Mouse (Mus musculus): ENCODE data around the gene Ppp2r5c. TPM values are rescaled to one million over a fixed set of nuclear protein-coding genes. Genes with fewer than 3 reads are reported as not detected.
A peak's percentile ranks its signal among the peaks of the same experiment; 100 is the strongest.

The Ppp2r5c gene
- total and polyA plus RNA-seq, 3 experiments = 72.0 to 100.0 (median 93.9) TPM

GRCm38 (mm10) chr12:110483761-110484160 is 36.8 kb downstream of the Ppp2r5c start:
- H3K9ac ChIP-seq (ENCODE audit: control insufficient read depth, low read depth, low read length, poor library complexity, severe bottlenecking) = no peak overlapping the region
- peaks cover 39% of the 10 kb centered on the region for H3K79me2 ChIP-seq (ENCODE audit: control insufficient read depth, insufficient read depth, low read length, poor library complexity)
- H3K27ac ChIP-seq (ENCODE audit: control insufficient read depth, low read depth, low read length) = no peak overlapping the region
- no peak overlapping the region for H3K4me3 ChIP-seq (ENCODE audit: control insufficient read depth in 1 of 2, insufficient read depth in 1 of 2, low read depth in 2 of 2, low read length in 2 of 2)
- TF ChIP-seq CTCF (IDR thresholded peaks at IDR 0.05 in 2 of 3, conservative IDR thresholded peaks at IDR 0.05 in 1 of 3; ENCODE audit: control insufficient read depth in 1 of 3, insufficient read depth in 1 of 3, low read depth in 2 of 3, low read length in 3 of 3, poor library complexity in 1 of 3, severe bottlenecking in 1 of 3) (no peak), CHD2 (IDR thresholded peaks at IDR 0.05; ENCODE audit: low read length) (no peak), TBP (IDR thresholded peaks at IDR 0.05; ENCODE audit: low read depth, low read length) (no peak), KAT2A (conservative IDR thresholded peaks at IDR 0.05; ENCODE audit: low read depth, low read length) (no peak), SMC3 (IDR thresholded peaks at IDR 0.05; ENCODE audit: low read depth, low read length) (no peak), MAX (IDR thresholded peaks at IDR 0.05; ENCODE audit: low read length) (no peak), TCF12 (IDR thresholded peaks at IDR 0.05; ENCODE audit: low read depth, low read length) (no peak), USF2 (IDR thresholded peaks at IDR 0.05; ENCODE audit: borderline replicate concordance in 1 of 2, insufficient read depth in 1 of 2, low read depth in 1 of 2, low read length in 2 of 2) (no peak), MAZ (IDR thresholded peaks at IDR 0.05; ENCODE audit: low read depth, low read length) (no peak), GABPA (IDR thresholded peaks at IDR 0.05; ENCODE audit: low read depth, low read length) (no peak), MYC (IDR thresholded peaks at IDR 0.05; ENCODE audit: low read depth, low read length) (no peak)
- H3K27me3 ChIP-seq (ENCODE audit: control insufficient read depth in 1 of 2, insufficient read depth in 2 of 2, low read length in 2 of 2) = no peaks in the 10 kb centered on the region
- H3K4me1 ChIP-seq (ENCODE audit: control insufficient read depth in 1 of 2, insufficient read depth in 2 of 2, low read length in 2 of 2) = peaks cover 4 to 19% of the 10 kb centered on the region in 2 experiments
- peaks cover 0 to 14% of the 10 kb centered on the region in 2 experiments; a peak in 2 of 4 replicates for H3K36me3 ChIP-seq (ENCODE audit: control insufficient read depth in 1 of 2, insufficient read depth in 2 of 2, low read length in 2 of 2)
- no peaks in the 10 kb centered on the region for H3K9me3 ChIP-seq (replicated peaks; ENCODE audit: insufficient read depth, low read length)
- no peak for DNase-seq (ENCODE audit: low read depth, low spot score)

GRCm38 (mm10) chr12:110484824-110485584 is 38.1 kb downstream of the Ppp2r5c start:
- H3K9me3 ChIP-seq (replicated peaks; ENCODE audit: insufficient read depth, low read length) = no peaks in the 10 kb centered on the region
- H3K9ac ChIP-seq (ENCODE audit: control insufficient read depth, low read depth, low read length, poor library complexity, severe bottlenecking) = peak overlapping the region; percentile 94
- H3K4me3 ChIP-seq (ENCODE audit: control insufficient read depth in 1 of 2, insufficient read depth in 1 of 2, low read depth in 2 of 2, low read length in 2 of 2) = peak overlapping the region; percentile 71 to 83
- H3K4me1 ChIP-seq (ENCODE audit: control insufficient read depth in 1 of 2, insufficient read depth in 2 of 2, low read length in 2 of 2) = peaks cover 4 to 19% of the 10 kb centered on the region in 2 experiments
- peaks cover 51% of the 10 kb centered on the region for H3K79me2 ChIP-seq (ENCODE audit: control insufficient read depth, insufficient read depth, low read length, poor library complexity)
- no peak for TF ChIP-seq CHD2 (IDR thresholded peaks at IDR 0.05; ENCODE audit: low read length)
- peak; percentile 63 for TF ChIP-seq MYC (IDR thresholded peaks at IDR 0.05; ENCODE audit: low read depth, low read length)
- 0 out of 2 replicates have a peak, but pooled peaks have one; percentile 27 for TF ChIP-seq CHD1 (IDR thresholded peaks at IDR 0.05; ENCODE audit: low read depth, low read length)
- TF ChIP-seq MXI1 (IDR thresholded peaks at IDR 0.05; ENCODE audit: low read depth, low read length) = peak; percentile 72
- peak; percentile 71; the same call in 1 of the 2 replicates for TF ChIP-seq MAX (IDR thresholded peaks at IDR 0.05; ENCODE audit: low read length)
- TF ChIP-seq NELFE (IDR thresholded peaks at IDR 0.05; ENCODE audit: low read depth, low read length) = peak; percentile 8; the same call in 1 of the 2 replicates
- TF ChIP-seq MYB (IDR thresholded peaks at IDR 0.05; ENCODE audit: low read depth, low read length) = peak; percentile 74
- TF ChIP-seq MAZ (IDR thresholded peaks at IDR 0.05; ENCODE audit: low read depth, low read length) = 0 out of 2 replicates have a peak, but pooled peaks have one; percentile 49
- peak; percentile 22; the same call in 1 of the 2 replicates for TF ChIP-seq GATA1 (IDR thresholded peaks at IDR 0.05; ENCODE audit: low read depth, low read length)
- no peak for TF ChIP-seq SIN3A (IDR thresholded peaks at IDR 0.05; ENCODE audit: low read length)
- TF ChIP-seq ZNF384 (IDR thresholded peaks at IDR 0.05; ENCODE audit: low read depth, low read length) = no peak
- DNase-seq (ENCODE audit: low read depth, low spot score) = peak; percentile 76
- H3K27ac ChIP-seq (ENCODE audit: control insufficient read depth, low read depth, low read length) = peak overlapping the region; percentile 95
- no peaks in the 10 kb centered on the region for H3K27me3 ChIP-seq (ENCODE audit: control insufficient read depth in 1 of 2, insufficient read depth in 2 of 2, low read length in 2 of 2)
- H3K36me3 ChIP-seq (ENCODE audit: control insufficient read depth in 1 of 2, insufficient read depth in 2 of 2, low read length in 2 of 2) = peaks cover 0 to 14% of the 10 kb centered on the region in 2 experiments; a peak in 3 of 4 replicates

All from MEL (cell line).